Mouse (Mus musculus): ENCODE data around the gene Mpc2.

The Mpc2 gene

GRCm38 (mm10) chr1:165460360-165460800, at the start of gene Mpc2, which contains the start of gene Dcaf6:
Mpc2 (plus strand) TSS chr1:165460637.
Dcaf6 (minus strand) TSS chr1:165460475.
- peak; percentile 100 for DNase-seq (ENCODE audit: low spot score)

- DNase-seq (ENCODE audit: low spot score) = no peak
Measured at GRCm38 (mm10) chr1:165421357-165421915, 39.0 kb upstream of the Mpc2 start.

GRCm38 (mm10) chr1:165426254-165426653, 34.2 kb upstream of the Mpc2 start:
- DNase-seq (ENCODE audit: low spot score) = peak; percentile 44

DNA sequence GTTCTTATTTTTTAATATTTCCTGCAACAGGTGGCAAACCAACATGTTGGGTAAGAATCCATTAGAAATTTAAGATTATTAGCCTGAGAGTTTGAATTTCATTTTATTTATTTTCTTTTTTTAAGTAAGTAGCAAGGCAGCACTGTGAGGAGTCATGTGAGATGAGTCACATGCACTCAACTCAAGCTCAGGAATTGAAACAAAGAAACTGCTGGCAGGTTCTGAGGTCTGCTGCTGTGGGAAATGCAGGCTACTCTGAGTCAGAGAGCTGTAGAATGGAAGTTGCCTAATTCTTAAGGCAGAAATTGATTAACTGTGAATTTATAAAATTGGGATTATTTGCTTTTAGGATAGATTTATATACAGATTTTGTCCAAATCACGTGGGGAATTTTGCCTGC, 27.6 kb upstream of the Mpc2 start:
- no peak for DNase-seq (ENCODE audit: low spot score)

GRCm38 (mm10) chr1:165438289-165439021, 22.0 kb upstream of the Mpc2 start:
- DNase-seq (ENCODE audit: low spot score) = no peak

DNA sequence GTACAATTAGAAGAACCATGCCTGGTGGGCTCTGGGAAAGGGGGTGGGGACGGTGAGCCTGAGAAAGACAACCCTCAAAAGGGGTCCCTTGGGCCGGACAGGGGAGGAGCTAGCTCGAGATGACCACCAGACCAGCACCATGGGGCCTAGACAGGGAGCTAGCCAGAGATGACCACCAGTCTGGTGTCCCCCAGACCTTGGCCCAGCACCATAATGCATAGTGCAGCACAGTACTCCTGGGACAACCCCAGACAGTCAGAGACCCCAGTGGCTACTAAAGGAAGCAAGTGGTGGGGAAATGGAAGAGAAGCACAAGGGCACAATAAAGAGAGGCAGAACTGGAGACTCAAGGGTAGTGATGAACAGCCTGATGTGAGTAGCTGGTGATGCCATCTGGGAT, 19.6 kb upstream of the Mpc2 start:
- no peak for DNase-seq (ENCODE audit: low spot score)

DNA sequence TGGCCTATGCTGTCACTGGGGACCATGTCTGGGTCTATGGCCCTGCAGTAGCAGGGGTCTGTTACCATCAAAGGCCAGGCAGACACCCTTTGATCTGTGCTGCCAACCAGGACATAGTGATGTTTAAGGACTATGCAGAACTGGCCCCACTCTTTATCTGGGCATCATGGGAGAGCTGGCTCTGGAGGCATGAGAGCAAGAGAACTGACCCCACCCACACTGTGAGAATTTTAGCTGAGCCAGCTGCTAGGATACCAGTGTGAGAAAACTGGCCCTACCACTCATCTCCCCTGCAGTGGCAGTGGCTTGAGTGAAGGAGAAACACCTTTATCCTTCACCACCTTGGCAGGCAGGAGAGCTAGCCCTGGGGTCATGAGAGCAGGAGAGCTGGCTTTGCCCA, 19.2 kb upstream of the Mpc2 start:
- DNase-seq (ENCODE audit: low spot score) = no peak

GRCm38 (mm10) chr1:165441719-165442118, 18.7 kb upstream of the Mpc2 start:
- DNase-seq (ENCODE audit: low spot score) = no peak

GRCm38 (mm10) chr1:165459041-165459502, 1.4 kb upstream of the Mpc2 start:
- no peak for DNase-seq (ENCODE audit: low spot score)

GRCm38 (mm10) chr1:165459503-165460181, 795 bp upstream of the Mpc2 start:
- DNase-seq (ENCODE audit: low spot score) = peak; percentile 58

DNA sequence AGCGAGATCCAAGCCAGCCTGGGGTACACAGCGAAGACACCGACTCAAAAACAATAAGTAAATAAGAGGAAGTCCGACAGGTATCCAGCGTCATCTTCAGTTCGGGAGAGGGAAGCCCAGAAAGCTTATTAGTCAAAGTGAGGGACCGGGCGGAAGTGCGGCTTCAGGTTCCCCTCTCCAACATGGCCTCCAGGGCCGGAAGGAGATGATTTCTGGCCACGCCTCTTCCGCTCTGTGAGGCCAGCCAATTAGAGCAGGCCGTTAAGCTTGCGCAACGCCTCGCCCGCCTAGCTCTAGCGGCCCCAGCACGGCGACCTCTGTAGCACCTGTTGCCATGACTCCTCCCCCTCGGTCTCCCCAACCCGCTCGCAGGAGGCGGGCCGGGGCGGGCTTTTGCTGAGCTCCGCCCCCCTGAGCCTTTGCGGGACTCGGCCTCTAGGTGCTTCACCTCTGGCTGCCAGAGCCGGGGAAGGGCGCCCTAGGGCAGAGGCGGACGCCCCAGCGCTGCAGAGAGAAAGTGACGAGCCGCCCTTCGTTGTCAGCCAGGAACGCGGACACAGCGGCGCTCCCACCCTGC, 452 bp downstream of the Mpc2 start:
- DNase-seq (ENCODE audit: low spot score) = peak; percentile 100

- DNase-seq (ENCODE audit: low spot score) = no peak
Measured at GRCm38 (mm10) chr1:165461681-165462080, 1.2 kb downstream of the Mpc2 start.

- DNase-seq (ENCODE audit: low spot score) = no peak
Measured at GRCm38 (mm10) chr1:165462861-165463260, 2.4 kb downstream of the Mpc2 start.

DNA sequence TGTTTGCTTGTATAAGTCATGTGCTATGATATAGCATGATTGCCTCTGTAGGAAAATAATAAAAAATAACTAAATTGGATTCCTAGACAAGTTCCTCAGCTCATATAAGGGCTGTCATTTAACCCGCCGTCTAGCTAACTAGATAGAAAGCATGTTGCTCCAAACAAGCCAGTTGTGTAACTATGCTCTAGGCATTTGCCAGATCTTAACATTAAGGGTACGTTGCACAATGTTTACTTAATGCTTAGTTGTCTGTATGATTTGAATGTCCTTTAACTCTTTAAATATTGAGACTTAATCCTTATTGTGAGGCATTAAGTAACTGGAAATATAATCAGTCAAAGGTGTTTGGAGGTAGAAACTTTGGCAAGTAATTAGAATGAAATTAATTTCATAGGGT, 4.1 kb downstream of the Mpc2 start:
- DNase-seq (ENCODE audit: low spot score) = no peak

- no peak for DNase-seq (ENCODE audit: low spot score)
Measured at GRCm38 (mm10) chr1:165468971-165469370, 8.5 kb downstream of the Mpc2 start.

DNA sequence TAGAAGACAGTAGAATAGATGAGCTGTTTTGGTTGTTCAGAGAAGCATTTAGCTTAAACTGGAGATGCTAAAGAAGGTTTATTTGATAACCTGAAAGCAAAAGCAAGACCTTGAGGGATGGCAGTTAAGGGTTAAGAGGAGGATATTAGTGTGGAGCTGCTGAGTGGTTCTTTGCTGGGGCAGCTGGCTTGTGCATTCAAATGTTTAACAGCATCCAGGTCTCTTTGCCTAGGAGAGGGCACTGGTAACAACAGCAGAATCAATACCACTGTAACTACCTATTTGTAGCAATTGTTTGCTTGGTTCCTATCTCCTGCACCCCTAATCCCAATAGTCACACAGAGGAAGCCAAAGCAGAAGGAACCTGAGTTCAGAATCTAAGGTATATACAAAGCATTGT, 9.3 kb downstream of the Mpc2 start:
- no peak for DNase-seq (ENCODE audit: low spot score)

- no peak for DNase-seq (ENCODE audit: low spot score)
Measured at GRCm38 (mm10) chr1:165471490-165471889, 11.1 kb downstream of the Mpc2 start.

GRCm38 (mm10) chr1:165484688-165485233, 24.3 kb downstream of the Mpc2 start, which contains the start of gene Adcy10:
Adcy10 (plus strand) TSS chr1:165485183.
- DNase-seq (ENCODE audit: low spot score) = no peak

- no peak for DNase-seq (ENCODE audit: low spot score)
Measured at GRCm38 (mm10) chr1:165486108-165486507, 25.7 kb downstream of the Mpc2 start.

- DNase-seq (ENCODE audit: low spot score) = no peak
Measured at GRCm38 (mm10) chr1:165489197-165489596, 28.8 kb downstream of the Mpc2 start.

GRCm38 (mm10) chr1:165498856-165499255, 38.4 kb downstream of the Mpc2 start:
- DNase-seq (ENCODE audit: low spot score) = no peak

- DNase-seq (ENCODE audit: low spot score) = no peak
Measured at GRCm38 (mm10) chr1:165503307-165504024, 43.0 kb downstream of the Mpc2 start.

All from spleen, adult 12 weeks (tissue).